Mouse (Mus musculus): Measurements from ENCODE around the gene Myo1e. TPM values are rescaled to one million over a fixed set of nuclear protein-coding genes. Genes with fewer than 3 reads are reported as not detected.
A peak's percentile ranks its signal among the peaks of the same experiment; 100 is the strongest.

Myo1e gene
- polyA plus RNA-seq, 1 experiment from 2014 or later = 12.2 TPM

- 68% methylated on average over 3 of the region's 3 CpGs for WGBS
- no peak for ATAC-seq (replicated peaks; ENCODE audit: extremely low read depth, insufficient read depth, low FRiP score)
- no peaks in the 10 kb centered on the region for H3K36me3 ChIP-seq (ENCODE audit: control insufficient read depth, insufficient read depth)
Measured at GRCm38 (mm10) chr9:70277076-70277475, 69.9 kb downstream of the Myo1e start.

GRCm38 (mm10) chr9:70277529-70277982 is 70.4 kb downstream of the Myo1e start:
- H3K4me1 ChIP-seq (ENCODE audit: control insufficient read depth, insufficient read depth, low read length) = no peaks in the 10 kb centered on the region
- H3K27ac ChIP-seq (ENCODE audit: low read length) = no peak overlapping the region
- H3K9me3 ChIP-seq (replicated peaks; ENCODE audit: control insufficient read depth, low read length) = no peaks in the 10 kb centered on the region; the same call in 1 of the 2 replicates
- H3K4me2 ChIP-seq (ENCODE audit: low read depth, low read length) = no peak overlapping the region
- no peaks in the 10 kb centered on the region for H3K27me3 ChIP-seq (ENCODE audit: control insufficient read depth, insufficient read depth, low read length)
- WGBS = 86% methylated on average over 11 of the region's 11 CpGs
- H3K36me3 ChIP-seq (ENCODE audit: control insufficient read depth, insufficient read depth) = no peaks in the 10 kb centered on the region
- H3K4me3 ChIP-seq (ENCODE audit: low read length) = no peak overlapping the region
- no peak overlapping the region for H3K9ac ChIP-seq (ENCODE audit: low read length)
- no peak for ATAC-seq (replicated peaks; ENCODE audit: extremely low read depth, insufficient read depth, low FRiP score)

More at GRCm38 (mm10) chr9:70277076-70277475, 69.9 kb downstream of the Myo1e start:
- Histone ChIP-seq H3K4me3 (ENCODE audit: low read length) (no peak overlapping the region), H3K4me1 (ENCODE audit: control insufficient read depth, insufficient read depth, low read length) (no peaks in the 10 kb centered on the region), H3K9ac (ENCODE audit: low read length) (no peak overlapping the region), H3K27ac (ENCODE audit: low read length) (no peak overlapping the region), H3K4me2 (ENCODE audit: low read depth, low read length) (no peak overlapping the region), H3K9me3 (replicated peaks; ENCODE audit: control insufficient read depth, low read length) (no peaks in the 10 kb centered on the region; the same call in 1 of the 2 replicates), H3K27me3 (ENCODE audit: control insufficient read depth, insufficient read depth, low read length) (no peaks in the 10 kb centered on the region)

GRCm38 (mm10) chr9:70281407-70281806 is 74.3 kb downstream of the Myo1e start:
- H3K9me3 ChIP-seq (replicated peaks; ENCODE audit: control insufficient read depth, low read length) = no peaks in the 10 kb centered on the region; the same call in 1 of the 2 replicates
- H3K4me2 ChIP-seq (ENCODE audit: low read depth, low read length) = no peak overlapping the region
- H3K4me3 ChIP-seq (ENCODE audit: low read length) = no peak overlapping the region
- WGBS = 87% methylated on average over 8 of the region's 8 CpGs
- H3K36me3 ChIP-seq (ENCODE audit: control insufficient read depth, insufficient read depth) = no peaks in the 10 kb centered on the region
- no peak for ATAC-seq (replicated peaks; ENCODE audit: extremely low read depth, insufficient read depth, low FRiP score)
- H3K27ac ChIP-seq (ENCODE audit: low read length) = no peak overlapping the region
- H3K4me1 ChIP-seq (ENCODE audit: control insufficient read depth, insufficient read depth, low read length) = peaks cover 3% of the 10 kb centered on the region; the same call in 1 of the 2 replicates
- H3K27me3 ChIP-seq (ENCODE audit: control insufficient read depth, insufficient read depth, low read length) = no peaks in the 10 kb centered on the region
- no peak overlapping the region for H3K9ac ChIP-seq (ENCODE audit: low read length)

GRCm38 (mm10) chr9:70282107-70282506 is 75.0 kb downstream of the Myo1e start:
- Histone ChIP-seq H3K27me3 (ENCODE audit: control insufficient read depth, insufficient read depth, low read length) (no peaks in the 10 kb centered on the region), H3K27ac (ENCODE audit: low read length) (no peak overlapping the region), H3K9ac (ENCODE audit: low read length) (no peak overlapping the region), H3K9me3 (replicated peaks; ENCODE audit: control insufficient read depth, low read length) (no peaks in the 10 kb centered on the region; the same call in 1 of the 2 replicates), H3K4me3 (ENCODE audit: low read length) (no peak overlapping the region), H3K4me2 (ENCODE audit: low read depth, low read length) (no peak overlapping the region), H3K4me1 (ENCODE audit: control insufficient read depth, insufficient read depth, low read length) (peaks cover 3% of the 10 kb centered on the region; the same call in 1 of the 2 replicates), H3K36me3 (ENCODE audit: control insufficient read depth, insufficient read depth) (no peaks in the 10 kb centered on the region)
- no peak for ATAC-seq (replicated peaks; ENCODE audit: extremely low read depth, insufficient read depth, low FRiP score)
- 83% methylated on average over 8 of the region's 8 CpGs for WGBS

- no peak for ATAC-seq (replicated peaks; ENCODE audit: extremely low read depth, insufficient read depth, low FRiP score)
- Histone ChIP-seq H3K4me1 (ENCODE audit: control insufficient read depth, insufficient read depth, low read length) (peaks cover 3% of the 10 kb centered on the region; the same call in 1 of the 2 replicates), H3K4me2 (ENCODE audit: low read depth, low read length) (no peak overlapping the region), H3K9ac (ENCODE audit: low read length) (no peak overlapping the region), H3K36me3 (ENCODE audit: control insufficient read depth, insufficient read depth) (no peaks in the 10 kb centered on the region), H3K4me3 (ENCODE audit: low read length) (no peak overlapping the region), H3K27ac (ENCODE audit: low read length) (no peak overlapping the region), H3K9me3 (replicated peaks; ENCODE audit: control insufficient read depth, low read length) (no peaks in the 10 kb centered on the region; the same call in 1 of the 2 replicates), H3K27me3 (ENCODE audit: control insufficient read depth, insufficient read depth, low read length) (no peaks in the 10 kb centered on the region)
- WGBS = 87% methylated on average over 4 of the region's 4 CpGs
Measured at GRCm38 (mm10) chr9:70283151-70283550, 76.0 kb downstream of the Myo1e start.

GRCm38 (mm10) chr9:70284584-70285140 is 77.5 kb downstream of the Myo1e start:
- 47% methylated on average over 7 of the region's 7 CpGs for WGBS
- Histone ChIP-seq H3K27me3 (ENCODE audit: control insufficient read depth, insufficient read depth, low read length) (no peaks in the 10 kb centered on the region), H3K4me2 (ENCODE audit: low read depth, low read length) (no peak overlapping the region), H3K4me3 (ENCODE audit: low read length) (no peak overlapping the region), H3K27ac (ENCODE audit: low read length) (0 out of 2 replicates have a peak overlapping the region, but pooled peaks have one; percentile 5), H3K36me3 (ENCODE audit: control insufficient read depth, insufficient read depth) (no peaks in the 10 kb centered on the region), H3K9me3 (replicated peaks; ENCODE audit: control insufficient read depth, low read length) (no peaks in the 10 kb centered on the region; the same call in 1 of the 2 replicates), H3K4me1 (ENCODE audit: control insufficient read depth, insufficient read depth, low read length) (peaks cover 3% of the 10 kb centered on the region; the same call in 1 of the 2 replicates), H3K9ac (ENCODE audit: low read length) (no peak overlapping the region)
- ATAC-seq (replicated peaks; ENCODE audit: extremely low read depth, insufficient read depth, low FRiP score) = no peak

- Histone ChIP-seq H3K9ac (ENCODE audit: low read length) (no peak overlapping the region), H3K27me3 (ENCODE audit: control insufficient read depth, insufficient read depth, low read length) (no peaks in the 10 kb centered on the region), H3K9me3 (replicated peaks; ENCODE audit: control insufficient read depth, low read length) (no peaks in the 10 kb centered on the region), H3K4me2 (ENCODE audit: low read depth, low read length) (no peak overlapping the region), H3K4me3 (ENCODE audit: low read length) (no peak overlapping the region), H3K27ac (ENCODE audit: low read length) (no peak overlapping the region), H3K36me3 (ENCODE audit: control insufficient read depth, insufficient read depth) (no peaks in the 10 kb centered on the region), H3K4me1 (ENCODE audit: control insufficient read depth, insufficient read depth, low read length) (0 out of 2 replicates have a peak, but pooled peaks cover 3% of the 10 kb centered on the region)
- ATAC-seq (replicated peaks; ENCODE audit: extremely low read depth, insufficient read depth, low FRiP score) = no peak
- WGBS = 69% methylated on average over 10 of the region's 10 CpGs
Measured at GRCm38 (mm10) chr9:70290785-70291184, 83.6 kb downstream of the Myo1e start.

GRCm38 (mm10) chr9:70296916-70297315 is 89.8 kb downstream of the Myo1e start:
- Histone ChIP-seq H3K4me1 (ENCODE audit: control insufficient read depth, insufficient read depth, low read length) (0 out of 2 replicates have a peak, but pooled peaks cover 3% of the 10 kb centered on the region), H3K9ac (ENCODE audit: low read length) (no peak overlapping the region), H3K36me3 (ENCODE audit: control insufficient read depth, insufficient read depth) (peaks cover 9% of the 10 kb centered on the region), H3K4me2 (ENCODE audit: low read depth, low read length) (no peak overlapping the region), H3K9me3 (replicated peaks; ENCODE audit: control insufficient read depth, low read length) (0 out of 2 replicates have a peak, but pooled peaks cover 3% of the 10 kb centered on the region), H3K4me3 (ENCODE audit: low read length) (no peak overlapping the region), H3K27ac (ENCODE audit: low read length) (no peak overlapping the region), H3K27me3 (ENCODE audit: control insufficient read depth, insufficient read depth, low read length) (no peaks in the 10 kb centered on the region)
- WGBS = 40% methylated on average over 2 of the region's 2 CpGs
- no peak for ATAC-seq (replicated peaks; ENCODE audit: extremely low read depth, insufficient read depth, low FRiP score)

- Histone ChIP-seq H3K27me3 (ENCODE audit: control insufficient read depth, insufficient read depth, low read length) (no peaks in the 10 kb centered on the region), H3K9ac (ENCODE audit: low read length) (no peak overlapping the region), H3K9me3 (replicated peaks; ENCODE audit: control insufficient read depth, low read length) (0 out of 2 replicates have a peak, but pooled peaks cover 7% of the 10 kb centered on the region), H3K4me3 (ENCODE audit: low read length) (no peak overlapping the region), H3K27ac (ENCODE audit: low read length) (no peak overlapping the region), H3K4me1 (ENCODE audit: control insufficient read depth, insufficient read depth, low read length) (0 out of 2 replicates have a peak, but pooled peaks cover 3% of the 10 kb centered on the region), H3K36me3 (ENCODE audit: control insufficient read depth, insufficient read depth) (peaks cover 17% of the 10 kb centered on the region), H3K4me2 (ENCODE audit: low read depth, low read length) (no peak overlapping the region)
- 63% methylated on average over 7 of the region's 7 CpGs for WGBS
- ATAC-seq (replicated peaks; ENCODE audit: extremely low read depth, insufficient read depth, low FRiP score) = no peak
Measured at GRCm38 (mm10) chr9:70298221-70298620, 91.1 kb downstream of the Myo1e start.

Measured in heart, embryonic 16.5 days (tissue).